Mouse (Mus musculus) intestine, postnatal 0 days (tissue): ENCODE data around the gene Phip. TPM values are rescaled to one million over a fixed set of nuclear protein-coding genes. Genes with fewer than 3 reads are reported as not detected.

Source experiments
- ATAC-seq: fragments of 200-750 bp; cut with Nextera tagmentation; 2 replicates; pipeline ENCODE4 v1.8.0; 2017; ENCODE audit warnings: mild to moderate bottlenecking, moderate TSS enrichment, moderate library complexity
- H3K27ac ChIP-seq: fragments of 300-500 bp; sonication (generic); 2 replicates; pipeline ENCODE4 v1.5.1; 2014; ENCODE audit warnings: mild to moderate bottlenecking, low read depth, low read length, moderate library complexity
- H3K27me3 ChIP-seq: fragments of 300-500 bp; sonication (generic); replicated peaks from 2 replicates; pipeline ENCODE4 v1.6.1; 2014; ENCODE audit warnings: low read length, mixed read lengths; ENCODE audit not compliant: control insufficient read depth, insufficient read depth
- H3K36me3 ChIP-seq: fragments of 300-500 bp; sonication (generic); 2 replicates; pipeline ENCODE4 v1.6.1; 2014; ENCODE audit warnings: mild to moderate bottlenecking, moderate library complexity; ENCODE audit not compliant: control insufficient read depth, insufficient read depth
- H3K4me1 ChIP-seq: fragments of 300-500 bp; sonication (generic); replicated peaks from 2 replicates; pipeline ENCODE4 v1.6.1; 2014; ENCODE audit warnings: antibody characterized with exemption, low read length, mixed read lengths; ENCODE audit not compliant: control insufficient read depth, insufficient read depth
- H3K4me2 ChIP-seq: fragments of 300-500 bp; sonication (generic); replicated peaks from 2 replicates; pipeline ENCODE4 v1.6.1; 2014; ENCODE audit warnings: low read depth, mild to moderate bottlenecking, moderate library complexity
- H3K4me3 ChIP-seq: fragments of 300-500 bp; sonication (generic); 2 replicates; pipeline ENCODE4 v1.5.1; 2014; ENCODE audit warnings: low read depth, low read length
- H3K9ac ChIP-seq: fragments of 300-500 bp; sonication (generic); 2 replicates; pipeline ENCODE4 v1.6.1; 2014; ENCODE audit warnings: mild to moderate bottlenecking, low read depth, low read length
- H3K9me3 ChIP-seq: fragments of 300-500 bp; sonication (generic); 2 replicates; pipeline ENCODE4 v1.6.1; 2016; ENCODE audit warnings: mixed run types; ENCODE audit not compliant: control insufficient read depth
- CTCF ChIP-seq: sonication (generic); IDR thresholded peaks from 2 replicates; pipeline ENCODE4 v1.5.1; 2016; ENCODE audit warnings: low read depth, mild to moderate bottlenecking, control low read depth, antibody characterized with exemption, moderate library complexity
- WGBS: fragments of 180-500 bp; shearing (Covaris S2); extraction: QIAGEN DNeasy Blood & Tissue Kit; methylation state at CpG from one replicate; pipeline ENCODE4 v1.1.7; 2014; 5-methylcytosine and 5-hydroxymethylcytosine counted together
- polyA plus RNA-seq: library from polyadenylated mRNA; unstranded; fragments of >200 nt; fragmentation: Nextera tagmentation; extraction: Ambion mirVana; gene quantifications from 2 replicates; pipeline ENCODE4 v1.2.1, GENCODE M21; 2015

Phip gene
- polyA plus RNA-seq, 1 experiment from 2014 or later = 19.7 TPM

DNA sequence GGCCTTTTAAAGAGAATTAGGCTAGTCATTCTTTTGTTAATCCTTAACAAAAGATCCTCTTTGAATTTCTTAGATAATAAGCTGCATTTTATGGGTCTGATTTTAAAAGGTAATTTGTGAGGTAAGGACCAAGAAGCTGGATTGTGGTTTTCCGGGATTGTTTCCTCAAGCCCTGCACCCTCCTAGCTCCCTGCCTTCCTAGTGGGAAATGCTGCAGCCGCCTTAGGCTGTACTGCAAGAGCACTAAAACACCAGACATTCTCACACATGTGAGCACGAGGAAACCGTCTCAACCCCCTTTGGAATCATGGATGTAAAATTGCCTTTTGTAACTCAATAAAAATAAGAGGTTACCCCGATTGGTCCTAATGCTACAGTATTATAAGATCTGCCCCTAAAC, 1.6 kb upstream of the Phip start:
- TF ChIP-seq CTCF = no peak
- Histone ChIP-seq H3K27ac (no peak overlapping the region), H3K9me3 (no peaks in the 10 kb centered on the region), H3K4me2 (peak overlapping the region; percentile 71), H3K4me1 (0 out of 2 replicates have a peak, but pooled peaks cover 3% of the 10 kb centered on the region), H3K27me3 (no peaks in the 10 kb centered on the region), H3K36me3 (no peaks in the 10 kb centered on the region), H3K9ac (no peak overlapping the region), H3K4me3 (no peak overlapping the region)
- ATAC-seq = no peak
- 36% methylated on average over 5 of the region's 5 CpGs for WGBS

GRCm38 (mm10) chr9:82976219-82976618, 903 bp upstream of the Phip start:
- H3K4me3 ChIP-seq = peak overlapping the region; percentile 88
- H3K9ac ChIP-seq = peak overlapping the region; percentile 91
- no peaks in the 10 kb centered on the region for H3K9me3 ChIP-seq
- H3K27ac ChIP-seq = peak overlapping the region; percentile 99
- H3K4me1 ChIP-seq = 0 out of 2 replicates have a peak, but pooled peaks cover 3% of the 10 kb centered on the region
- TF ChIP-seq CTCF = no peak
- no peak for ATAC-seq
- H3K36me3 ChIP-seq = no peaks in the 10 kb centered on the region
- 1% methylated on average over 9 of the region's 9 CpGs for WGBS
- peak overlapping the region; percentile 71 for H3K4me2 ChIP-seq
- no peaks in the 10 kb centered on the region for H3K27me3 ChIP-seq

GRCm38 (mm10) chr9:82974962-82975341, 364 bp downstream of the Phip start:
- Histone ChIP-seq H3K27ac (peak overlapping the region; percentile 99), H3K4me3 (peak overlapping the region; percentile 88), H3K36me3 (no peaks in the 10 kb centered on the region), H3K4me2 (peak overlapping the region; percentile 71), H3K9ac (peak overlapping the region; percentile 91), H3K9me3 (no peaks in the 10 kb centered on the region), H3K27me3 (no peaks in the 10 kb centered on the region), H3K4me1 (0 out of 2 replicates have a peak, but pooled peaks cover 3% of the 10 kb centered on the region)
- under 1% methylated on average over 46 of the region's 61 CpGs for WGBS
- TF ChIP-seq CTCF = no peak
- ATAC-seq = peak; percentile 57

DNA sequence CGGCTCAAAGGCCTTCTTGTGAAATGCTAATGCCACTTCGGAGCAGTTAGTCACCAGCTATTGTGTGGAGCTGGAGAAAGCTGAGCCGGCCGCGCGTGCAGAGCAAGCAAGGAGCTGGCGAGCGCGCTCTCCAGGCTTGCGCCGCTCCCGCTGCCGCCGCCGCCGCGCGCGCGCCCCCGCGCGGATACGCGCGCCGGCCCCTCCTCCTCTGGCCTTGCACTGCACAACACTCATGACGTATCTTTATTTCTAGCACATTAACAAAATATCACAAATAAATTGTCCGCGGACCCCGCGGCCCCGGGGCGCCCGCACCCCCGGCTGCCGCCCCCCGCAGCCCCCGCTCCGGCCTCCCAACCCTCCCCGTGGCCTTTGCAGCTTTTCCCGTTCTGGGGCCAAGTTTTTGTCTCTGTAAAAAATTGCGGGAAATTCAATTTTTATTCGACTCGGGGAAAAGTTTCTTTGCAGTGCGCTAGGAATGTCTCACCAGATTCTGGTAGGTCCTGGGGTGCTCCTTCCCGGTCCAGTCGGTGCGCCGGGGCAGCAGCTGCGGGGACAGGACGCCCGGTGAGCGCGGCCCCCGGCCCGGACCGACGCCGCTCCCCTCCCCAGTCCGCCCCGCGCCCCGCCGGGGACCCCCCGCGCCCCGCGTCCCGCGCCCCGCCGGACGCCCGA, 992 bp downstream of the Phip start:
- peak overlapping the region; percentile 91 for H3K9ac ChIP-seq
- peak overlapping the region; percentile 99 for H3K27ac ChIP-seq
- under 1% methylated on average over 56 of the region's 75 CpGs for WGBS
- no peaks in the 10 kb centered on the region for H3K9me3 ChIP-seq
- H3K4me1 ChIP-seq = 0 out of 2 replicates have a peak, but pooled peaks cover 3% of the 10 kb centered on the region
- H3K4me3 ChIP-seq = peak overlapping the region; percentile 88
- H3K4me2 ChIP-seq = peak overlapping the region; percentile 71
- H3K27me3 ChIP-seq = no peaks in the 10 kb centered on the region
- H3K36me3 ChIP-seq = no peaks in the 10 kb centered on the region
- ATAC-seq = peak; percentile 84
- TF ChIP-seq CTCF = 0 out of 2 replicates have a peak, but pooled peaks have one; percentile 19

DNA sequence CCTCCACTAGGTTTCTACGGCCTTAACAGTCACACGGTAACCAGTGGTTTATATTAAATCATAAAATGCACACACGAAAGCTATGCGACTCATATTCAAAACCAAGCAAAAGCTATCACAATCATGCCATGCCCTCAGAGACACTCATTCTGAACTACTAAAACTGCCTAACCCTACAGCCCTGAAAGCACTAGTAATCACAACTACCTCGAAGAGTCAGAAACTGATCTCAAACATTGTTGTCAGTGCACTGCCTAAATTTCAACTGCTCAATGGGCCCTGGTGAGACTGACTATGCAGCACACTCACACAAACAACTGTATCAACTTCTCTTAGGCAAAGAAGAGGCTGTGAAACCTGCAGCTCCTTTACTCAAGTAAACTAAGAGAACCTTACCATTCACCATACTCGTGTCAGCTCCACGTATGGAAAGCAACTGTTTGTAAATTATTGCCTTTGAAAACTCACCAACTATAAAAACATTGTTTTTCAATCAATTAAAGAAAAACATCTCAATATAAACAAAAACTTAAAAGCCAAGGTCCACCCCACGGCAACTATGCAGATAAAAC, 1.9 kb downstream of the Phip start:
- Histone ChIP-seq H3K4me3 (peak overlapping the region; percentile 88), H3K4me1 (0 out of 2 replicates have a peak, but pooled peaks cover 3% of the 10 kb centered on the region), H3K4me2 (peak overlapping the region; percentile 71), H3K9ac (peak overlapping the region; percentile 32), H3K36me3 (no peaks in the 10 kb centered on the region), H3K27ac (no peak overlapping the region), H3K27me3 (no peaks in the 10 kb centered on the region), H3K9me3 (no peaks in the 10 kb centered on the region)
- TF ChIP-seq CTCF = no peak
- WGBS = 5% methylated on average over 8 of the region's 8 CpGs
- ATAC-seq = no peak

GRCm38 (mm10) chr9:82971433-82971832, 3.9 kb downstream of the Phip start:
- Histone ChIP-seq H3K36me3 (no peaks in the 10 kb centered on the region), H3K4me2 (no peak overlapping the region), H3K9me3 (no peaks in the 10 kb centered on the region), H3K9ac (no peak overlapping the region), H3K27ac (no peak overlapping the region), H3K4me1 (0 out of 2 replicates have a peak, but pooled peaks cover 3% of the 10 kb centered on the region), H3K27me3 (no peaks in the 10 kb centered on the region), H3K4me3 (no peak overlapping the region)
- no peak for ATAC-seq
- TF ChIP-seq CTCF = no peak
- WGBS = 45% methylated on average over 1 of the region's 1 CpGs
